Mouse (Mus musculus) forebrain, embryonic 11.5 days (tissue): ENCODE measurements around the gene Lmln. TPM values are rescaled to one million over a fixed set of nuclear protein-coding genes. Genes with fewer than 3 reads are reported as not detected.
"Not testable (repeated sequence)": the region's sequence is repeated elsewhere in the genome, so short reads cannot be mapped to it uniquely, and the experiment has no call there.

ENCODE experiments used
- ATAC-seq: fragments of 200-750 bp; cut with Nextera tagmentation; replicated peaks from 2 replicates; pipeline ENCODE4 v1.8.0; 2017; ENCODE audit warnings: moderate TSS enrichment; ENCODE audit not compliant: low FRiP score
- DNase-seq: peaks from one replicate; pipeline ENCODE4 v3.0.0-alpha.2; 2017; ENCODE audit warnings: low spot score
- H3K27ac ChIP-seq: fragments of 300-500 bp; sonication (generic); 2 replicates; pipeline ENCODE4 v1.5.1; 2014; ENCODE audit warnings: low read depth, low read length
- H3K27me3 ChIP-seq: fragments of 300-500 bp; sonication (generic); 2 replicates; pipeline ENCODE4 v1.6.1; 2014; ENCODE audit warnings: mild to moderate bottlenecking, low read length, mixed read lengths; ENCODE audit not compliant: control insufficient read depth, insufficient read depth
- H3K36me3 ChIP-seq: fragments of 300-500 bp; sonication (generic); 2 replicates; pipeline ENCODE4 v1.6.1; 2014; ENCODE audit warnings: mild to moderate bottlenecking, low read length, moderate library complexity, mixed read lengths; ENCODE audit not compliant: control insufficient read depth, insufficient read depth
- H3K4me1 ChIP-seq: fragments of 300-500 bp; sonication (generic); replicated peaks from 2 replicates; pipeline ENCODE4 v1.6.1; 2014; ENCODE audit warnings: low read length, mixed read lengths; ENCODE audit not compliant: control insufficient read depth, insufficient read depth
- H3K4me2 ChIP-seq: fragments of 300-500 bp; sonication (generic); 2 replicates; pipeline ENCODE4 v1.6.1; 2014; ENCODE audit warnings: low read depth, mild to moderate bottlenecking, low read length, moderate library complexity, mixed read lengths; ENCODE audit not compliant: severe bottlenecking
- H3K4me3 ChIP-seq: fragments of 300-500 bp; sonication (generic); 2 replicates; pipeline ENCODE4 v1.5.1; 2014; ENCODE audit warnings: low read depth, low read length
- H3K9ac ChIP-seq: fragments of 300-500 bp; sonication (generic); 2 replicates; pipeline ENCODE4 v1.6.1; 2014; ENCODE audit warnings: low read length
- H3K9me3 ChIP-seq: fragments of 300-500 bp; sonication (generic); 2 replicates; pipeline ENCODE4 v1.6.1; 2016; ENCODE audit warnings: low read length, mixed read lengths; ENCODE audit not compliant: control insufficient read depth
- WGBS: fragments of 180-500 bp; shearing (Covaris S2); extraction: QIAGEN DNeasy Blood & Tissue Kit; methylation state at CpG from one replicate; pipeline ENCODE4 v1.1.7; 2014; 5-methylcytosine and 5-hydroxymethylcytosine counted together
- polyA plus RNA-seq: library from polyadenylated mRNA; unstranded; fragments of >200 nt; fragmentation: Nextera tagmentation; extraction: Ambion mirVana; gene quantifications from 2 replicates; pipeline ENCODE4 v1.2.1, GENCODE M21; 2014

Lmln gene
- polyA plus RNA-seq, 1 experiment from 2014 or later: 4.5 TPM

DNA sequence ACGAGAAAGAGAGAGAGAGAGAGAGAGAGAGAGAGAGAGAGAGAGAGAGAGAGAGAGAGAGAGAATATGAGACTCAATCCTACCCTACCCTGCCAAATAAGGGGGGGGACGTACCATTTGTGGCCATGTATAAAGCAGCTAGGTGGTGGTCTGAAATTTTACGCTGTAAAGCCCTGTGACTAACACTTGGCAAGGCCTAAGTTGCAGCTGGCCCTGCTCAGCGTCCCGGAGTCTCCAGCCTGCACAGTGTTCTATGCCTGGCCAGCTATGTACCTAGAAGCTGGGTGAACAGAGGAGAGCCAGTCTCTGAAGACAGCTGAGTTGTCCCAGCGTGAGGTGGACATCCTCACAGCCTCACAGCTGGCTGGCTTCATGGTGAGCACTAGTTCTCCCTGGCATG lies 64.7 kb downstream of the Lmln start:
- no peak overlapping the region for H3K4me2 ChIP-seq
- no peak overlapping the region for H3K4me3 ChIP-seq
- DNase-seq (no peak), ATAC-seq (no peak)
- no peaks in the 10 kb centered on the region for H3K36me3 ChIP-seq
- no peaks in the 10 kb centered on the region for H3K27me3 ChIP-seq
- H3K9me3 ChIP-seq: no peaks in the 10 kb centered on the region
- no peak overlapping the region for H3K9ac ChIP-seq
- 83% methylated on average over 6 of the region's 6 CpGs for WGBS
- H3K27ac ChIP-seq: no peak overlapping the region
- no peaks in the 10 kb centered on the region for H3K4me1 ChIP-seq

DNA sequence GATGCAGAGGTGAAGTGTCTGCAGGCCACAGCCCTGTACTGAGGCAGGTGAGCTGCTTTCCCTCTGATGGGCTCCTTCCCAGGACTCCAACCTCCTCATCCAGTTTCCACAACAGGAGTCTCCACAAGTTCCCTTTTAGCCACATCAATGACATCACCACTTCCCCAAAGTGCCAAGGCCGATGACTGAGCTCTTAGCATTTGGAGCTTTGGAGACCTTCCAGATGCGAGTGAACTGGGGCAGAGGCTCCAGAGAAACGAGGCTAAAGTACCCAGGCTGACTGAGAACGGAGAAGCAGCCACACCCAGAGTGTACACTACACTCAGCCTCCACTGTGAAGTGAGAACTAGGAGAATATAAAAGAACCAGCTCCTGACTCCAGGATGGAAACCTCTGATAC lies 68.4 kb downstream of the Lmln start:
- ATAC-seq: no peak
- no peaks in the 10 kb centered on the region for H3K36me3 ChIP-seq
- no peak overlapping the region for H3K27ac ChIP-seq
- H3K4me3 ChIP-seq: no peak overlapping the region
- H3K4me2 ChIP-seq: no peak overlapping the region
- H3K4me1 ChIP-seq: no peaks in the 10 kb centered on the region
- H3K27me3 ChIP-seq: no peaks in the 10 kb centered on the region
- no peaks in the 10 kb centered on the region for H3K9me3 ChIP-seq
- no peak for DNase-seq
- H3K9ac ChIP-seq: no peak overlapping the region
- 66% methylated on average over 4 of the region's 4 CpGs for WGBS

DNA sequence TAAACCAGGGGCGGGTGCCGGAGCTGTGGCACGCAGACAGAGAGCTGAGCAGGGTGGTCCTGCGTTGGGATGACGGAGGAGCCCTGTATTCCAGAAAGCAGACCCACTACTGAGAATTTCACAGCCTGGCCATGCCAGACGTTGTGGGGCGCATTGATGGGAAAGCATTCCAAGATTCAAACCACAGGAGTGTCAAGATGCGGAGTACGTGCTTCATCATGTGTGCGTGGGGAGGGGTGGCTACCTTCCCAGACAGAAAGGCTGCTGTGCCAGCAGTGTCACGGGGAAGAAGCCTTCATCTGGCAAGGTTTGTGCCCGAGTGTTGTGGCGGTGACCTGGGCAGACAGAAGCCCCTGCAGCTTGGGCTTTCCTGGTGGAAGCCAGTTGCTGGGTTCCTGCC lies 70.9 kb downstream of the Lmln start:
- no peak for DNase-seq
- no peaks in the 10 kb centered on the region for H3K36me3 ChIP-seq
- no peaks in the 10 kb centered on the region for H3K9me3 ChIP-seq
- 82% methylated on average over 13 of the region's 13 CpGs for WGBS
- no peak overlapping the region for H3K27ac ChIP-seq
- H3K4me3 ChIP-seq: no peak overlapping the region
- no peak overlapping the region for H3K4me2 ChIP-seq
- ATAC-seq: no peak
- no peak overlapping the region for H3K9ac ChIP-seq
- no peaks in the 10 kb centered on the region for H3K4me1 ChIP-seq
- no peaks in the 10 kb centered on the region for H3K27me3 ChIP-seq

DNA sequence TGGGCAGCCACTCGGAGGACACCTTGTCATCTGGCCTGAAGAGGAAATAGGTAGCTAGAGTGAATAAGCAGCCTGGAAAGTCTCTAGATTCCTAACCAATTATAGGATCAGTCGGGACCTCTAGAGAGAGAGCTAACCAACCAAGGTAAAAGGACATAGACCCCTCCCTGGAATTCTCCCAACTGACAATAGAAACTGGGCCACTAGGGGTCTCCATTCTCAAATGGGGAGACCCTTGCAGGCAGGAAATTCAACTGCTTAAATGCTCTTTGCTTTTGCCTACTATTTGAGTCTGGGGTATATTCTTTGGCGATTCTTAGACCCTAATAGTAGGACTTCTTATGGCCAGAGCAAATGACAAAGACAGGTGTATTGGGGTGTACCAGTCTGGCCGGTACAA lies 72.8 kb downstream of the Lmln start:
- DNase-seq: no peak
- no peaks in the 10 kb centered on the region for H3K36me3 ChIP-seq
- 75% methylated on average over 4 of the region's 4 CpGs for WGBS
- H3K9me3 ChIP-seq: no peaks in the 10 kb centered on the region
- ATAC-seq: no peak
- H3K27ac ChIP-seq: no peak overlapping the region
- H3K4me1 ChIP-seq: no peaks in the 10 kb centered on the region
- no peak overlapping the region for H3K9ac ChIP-seq
- no peak overlapping the region for H3K4me3 ChIP-seq
- no peak overlapping the region for H3K4me2 ChIP-seq
- no peaks in the 10 kb centered on the region for H3K27me3 ChIP-seq

DNA sequence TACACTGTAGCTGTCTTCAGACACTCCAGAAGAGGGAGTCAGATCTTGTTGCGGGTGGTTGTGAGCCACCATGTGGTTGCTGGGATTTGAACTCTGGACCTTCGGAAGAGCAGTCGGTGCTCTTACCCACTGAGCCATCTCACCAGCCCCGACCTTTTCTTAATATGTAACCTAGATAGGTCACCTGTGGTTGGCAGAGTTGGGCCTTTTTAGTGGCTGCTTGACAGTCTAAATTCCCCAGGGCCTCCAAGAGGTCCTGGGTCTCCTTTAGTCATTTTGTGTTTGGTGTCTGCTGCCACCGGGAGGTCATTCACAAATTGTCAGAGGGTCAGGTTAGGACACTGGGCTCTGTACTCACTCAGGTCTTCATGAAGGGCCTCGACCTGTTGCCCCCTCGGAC lies 76.7 kb downstream of the Lmln start:
- not testable (repeated sequence) for H3K27ac ChIP-seq, DNase-seq, H3K4me2 ChIP-seq, H3K36me3 ChIP-seq, H3K9me3 ChIP-seq, H3K27me3 ChIP-seq, H3K4me3 ChIP-seq, ATAC-seq, H3K4me1 ChIP-seq, H3K9ac ChIP-seq
- 90% methylated on average over 6 of the region's 7 CpGs for WGBS

DNA sequence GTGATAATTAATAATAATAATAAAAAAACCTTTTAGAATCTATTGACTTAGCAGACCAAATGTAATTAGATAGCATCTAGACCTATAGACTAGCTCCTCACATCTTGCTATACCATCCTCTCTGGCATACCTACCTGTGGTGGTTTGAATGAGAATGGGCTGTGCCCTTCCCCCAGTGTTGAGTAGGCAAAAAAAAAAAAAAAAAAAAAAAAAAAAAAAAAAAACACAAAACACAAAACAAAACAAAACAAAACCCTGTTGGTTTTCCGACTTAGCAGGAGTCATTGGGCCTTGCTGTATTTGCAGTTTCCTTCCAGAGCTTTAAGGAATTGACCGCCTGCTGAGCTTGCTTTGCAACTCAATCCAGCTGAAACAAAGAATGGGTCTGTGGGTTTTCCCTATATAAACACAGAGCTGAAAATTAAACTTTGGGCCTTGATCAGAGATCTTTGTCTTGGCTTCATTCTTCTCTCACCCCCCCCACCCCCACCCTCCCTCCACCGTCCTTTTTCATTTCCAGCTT lies 79.5 kb downstream of the Lmln start:
- H3K27me3 ChIP-seq: no peaks in the 10 kb centered on the region
- H3K4me2 ChIP-seq: no peak overlapping the region
- H3K36me3 ChIP-seq: no peaks in the 10 kb centered on the region
- no peak overlapping the region for H3K27ac ChIP-seq
- no peak for DNase-seq
- no peaks in the 10 kb centered on the region for H3K4me1 ChIP-seq
- H3K9ac ChIP-seq: no peak overlapping the region
- no peak overlapping the region for H3K4me3 ChIP-seq
- 32% methylated on average over 3 of the region's 3 CpGs for WGBS
- ATAC-seq: no peak
- H3K9me3 ChIP-seq: no peaks in the 10 kb centered on the region

DNA sequence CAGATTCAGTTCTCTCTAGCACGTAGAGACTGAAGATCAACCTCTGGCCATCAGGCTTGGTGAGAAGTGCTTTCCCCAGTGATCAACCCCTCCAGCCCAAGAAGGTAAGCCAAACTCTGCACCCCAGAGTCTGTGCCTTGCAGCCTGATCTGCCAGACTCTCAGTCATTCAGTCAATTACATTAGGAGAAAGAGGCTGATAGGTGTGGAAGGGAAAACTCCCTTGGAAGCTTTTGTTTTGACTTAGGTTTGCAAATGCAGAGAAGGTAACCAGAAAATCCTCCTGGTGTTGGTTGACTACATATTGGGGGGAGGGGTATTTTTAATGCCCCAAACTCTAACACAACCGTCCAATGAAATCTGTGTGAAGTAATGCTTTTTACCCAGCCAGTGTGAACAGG lies 81.1 kb downstream of the Lmln start:
- no peaks in the 10 kb centered on the region for H3K9me3 ChIP-seq
- H3K9ac ChIP-seq: no peak overlapping the region
- H3K4me2 ChIP-seq: no peak overlapping the region
- no peak overlapping the region for H3K27ac ChIP-seq
- DNase-seq: no peak
- H3K4me1 ChIP-seq: no peaks in the 10 kb centered on the region
- no peak overlapping the region for H3K4me3 ChIP-seq
- ATAC-seq: no peak
- 80% methylated on average over 2 of the region's 2 CpGs for WGBS
- H3K36me3 ChIP-seq: no peaks in the 10 kb centered on the region
- no peaks in the 10 kb centered on the region for H3K27me3 ChIP-seq

DNA sequence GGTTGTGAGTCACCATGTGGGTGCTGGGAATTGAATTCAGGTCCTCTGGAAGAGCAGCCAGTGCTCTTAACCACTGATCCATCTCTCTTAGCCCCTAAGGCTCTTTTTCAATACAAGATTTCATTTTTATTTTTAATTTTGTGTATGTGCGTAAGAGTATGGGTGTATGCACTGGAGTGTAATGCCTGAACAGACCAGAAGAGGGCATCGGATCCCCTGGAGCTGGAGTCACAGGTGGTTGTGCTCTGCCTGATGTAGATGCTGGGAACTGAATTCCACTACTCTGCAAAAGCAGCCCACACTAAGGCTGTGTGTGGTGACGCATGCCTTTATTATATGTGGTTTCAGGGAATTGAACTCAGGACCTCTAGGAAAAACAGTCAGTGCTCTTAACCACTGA lies 83.9 kb downstream of the Lmln start:
- Histone ChIP-seq H3K4me3 (no peak overlapping the region), H3K27me3 (no peaks in the 10 kb centered on the region), H3K9me3 (no peaks in the 10 kb centered on the region), H3K4me2 (no peak overlapping the region), H3K27ac (no peak overlapping the region), H3K36me3 (no peaks in the 10 kb centered on the region), H3K4me1 (no peaks in the 10 kb centered on the region), H3K9ac (no peak overlapping the region)
- DNase-seq: no peak
- WGBS: 95% methylated on average over 3 of the region's 3 CpGs
- no peak for ATAC-seq

DNA sequence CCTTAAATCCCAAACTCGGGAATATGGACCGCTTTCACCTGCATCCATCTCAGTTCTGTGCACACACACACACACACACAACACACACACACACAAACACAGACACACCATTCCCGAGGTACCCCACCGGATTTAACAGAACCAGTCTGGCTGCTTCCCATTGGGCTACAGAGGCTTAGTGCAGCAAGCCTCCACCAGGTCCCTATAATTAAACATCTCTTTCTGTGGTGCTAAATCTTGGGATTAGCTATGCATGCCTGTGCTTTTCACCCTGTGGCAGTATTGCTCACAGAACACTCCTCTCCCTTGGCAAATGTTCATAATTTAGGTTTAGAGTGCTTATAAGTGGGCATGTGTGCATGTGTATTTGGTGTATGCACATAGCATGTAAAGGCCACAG lies 85.8 kb downstream of the Lmln start:
- Histone ChIP-seq H3K36me3 (no peaks in the 10 kb centered on the region), H3K27me3 (no peaks in the 10 kb centered on the region), H3K4me3 (no peak overlapping the region), H3K9me3 (no peaks in the 10 kb centered on the region), H3K4me2 (no peak overlapping the region), H3K27ac (no peak overlapping the region), H3K9ac (no peak overlapping the region), H3K4me1 (no peaks in the 10 kb centered on the region)
- DNase-seq (no peak), ATAC-seq (no peak)
- WGBS: 84% methylated on average over 4 of the region's 4 CpGs
